Mouse (Mus musculus) embryo, embryonic 9.5 days (tissue): ENCODE measurements around the gene Zfp580.
"Not testable (repeated sequence)": the region's sequence is repeated elsewhere in the genome, so short reads cannot be mapped to it uniquely, and the experiment has no call there.

Experiments
- DNase-seq: peaks from one replicate; pipeline ENCODE4 v3.0.0-alpha.2; 2017; ENCODE audit errors: extremely low spot score

The Zfp580 gene

GRCm38 (mm10) chr7:5051193-5052192 lies at the start of gene Zfp580:
TSS of gene Zfp580 (plus strand) at chr7:5051538.
- peak; percentile 87 for DNase-seq

DNA sequence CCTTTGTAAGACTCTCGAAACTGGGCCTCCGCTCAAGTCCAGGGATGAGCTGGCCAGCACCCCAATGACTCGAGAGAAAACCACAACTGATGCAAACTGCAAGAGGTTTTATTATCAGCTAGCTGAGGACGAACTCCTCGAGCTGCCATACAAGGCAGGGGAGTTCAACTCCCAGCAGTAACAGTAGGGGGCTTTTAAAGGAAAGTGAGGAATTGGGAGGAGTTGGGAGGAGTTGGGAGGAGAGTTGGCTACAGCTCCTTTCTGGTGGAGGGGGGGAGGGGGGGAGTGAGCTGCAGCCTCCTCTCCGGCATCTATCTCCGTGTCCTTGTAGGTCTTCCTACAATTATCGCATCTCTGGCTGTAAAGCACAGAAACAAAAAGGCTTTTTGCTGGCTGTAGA lies 48.5 kb upstream of the Zfp580 start:
- not testable (repeated sequence) for DNase-seq

- DNase-seq = no peak
Measured at GRCm38 (mm10) chr7:5008229-5008628, 43.1 kb upstream of the Zfp580 start.

DNA sequence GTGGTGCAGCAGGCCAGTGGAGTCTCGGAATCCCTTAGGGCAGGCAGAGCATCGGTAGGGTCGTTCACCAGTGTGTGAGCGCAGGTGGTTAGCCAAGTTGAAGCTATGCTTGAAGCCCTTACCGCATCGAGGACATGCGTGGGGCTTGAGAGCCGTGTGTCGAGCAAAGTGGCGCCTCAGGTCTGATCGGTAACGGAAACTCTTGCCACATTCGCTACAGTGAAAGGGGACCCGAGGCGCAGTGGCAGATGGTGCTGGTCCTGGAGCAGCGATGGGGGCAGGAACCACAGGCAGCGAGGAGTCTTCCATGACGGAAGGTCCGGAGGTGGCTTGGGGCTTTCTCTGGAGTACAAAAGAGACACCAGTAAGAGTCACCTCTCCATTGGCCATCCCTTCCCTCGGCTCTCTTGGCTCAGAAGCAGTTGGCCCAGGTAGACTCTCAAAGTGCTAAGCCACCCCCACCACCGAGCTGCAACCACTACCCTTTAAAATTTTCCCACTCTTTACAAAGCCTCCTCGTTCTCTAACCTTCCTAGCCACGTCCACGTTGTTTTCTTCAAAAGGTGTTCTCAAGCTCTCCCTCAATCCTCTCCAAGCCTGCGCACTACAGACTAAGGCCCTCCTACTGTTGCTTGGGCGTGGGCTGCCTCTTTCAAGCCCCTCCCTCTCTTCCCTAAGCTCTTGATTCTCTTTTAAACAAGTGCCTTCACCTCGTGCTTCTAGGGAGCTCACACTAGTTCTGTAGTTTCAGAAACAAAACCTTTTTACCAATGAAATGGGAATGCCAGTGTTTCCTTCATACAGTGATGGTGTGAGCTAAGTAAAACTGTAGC lies 38.4 kb upstream of the Zfp580 start:
- no peak for DNase-seq

- peak; percentile 98 for DNase-seq
Measured at GRCm38 (mm10) chr7:5014251-5015117, 36.9 kb upstream of the Zfp580 start, which contains the start of the genes Zfp524 and Fiz1. TSS of gene Zfp524 (plus strand) at chr7:5014415. TSS of gene Fiz1 (minus strand) at chr7:5014697.

DNA sequence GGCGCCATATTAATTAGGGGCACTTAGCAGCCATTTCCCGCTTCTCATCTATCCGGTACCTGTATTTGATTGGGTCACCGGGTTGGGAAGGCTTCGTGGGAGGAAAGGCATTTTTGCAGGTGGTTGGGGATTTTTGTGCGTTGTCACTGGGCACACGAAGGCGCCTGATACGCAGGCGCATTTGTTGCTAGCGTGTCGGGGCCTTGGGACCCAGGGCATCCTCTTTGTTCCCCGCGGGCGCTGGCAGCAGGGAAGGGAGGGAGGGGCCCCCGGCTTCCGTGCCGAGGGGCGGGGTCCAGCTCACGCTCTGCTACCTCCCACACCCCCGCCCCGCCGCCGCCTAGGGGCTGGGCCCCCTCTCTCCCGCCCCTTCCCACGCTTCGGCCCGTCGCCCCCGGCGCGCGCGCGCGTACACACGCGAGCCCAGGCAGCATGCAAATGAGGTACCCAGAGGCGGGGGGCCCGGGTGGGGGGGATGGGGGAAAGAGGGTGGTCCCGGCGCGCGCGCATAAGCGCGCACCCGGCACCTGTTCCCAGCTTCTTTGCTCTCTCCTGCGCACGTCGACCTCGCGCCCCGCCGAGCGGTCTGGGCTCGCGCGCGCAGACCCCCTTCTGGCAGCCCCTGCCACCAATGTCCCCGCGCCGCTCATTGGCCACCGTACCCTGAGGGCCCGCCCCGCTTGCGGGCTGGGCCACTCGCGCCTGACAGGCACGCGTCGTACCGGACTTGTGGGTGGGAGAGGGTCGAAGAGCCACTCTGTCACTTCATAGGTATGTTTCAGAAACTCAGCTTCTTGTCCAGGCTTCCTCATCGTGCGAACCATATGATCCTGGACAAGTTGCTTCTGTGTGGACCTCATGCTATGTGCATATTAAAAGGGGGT lies 36.0 kb upstream of the Zfp580 start, which contains the start of gene Gm44973:
Gene Gm44973, plus strand, starts transcription at position 379 of the 884 bp plus-strand sequence.
- peak; percentile 99 for DNase-seq

- DNase-seq = no peak
Measured at GRCm38 (mm10) chr7:5016057-5016456, 35.3 kb upstream of the Zfp580 start.

DNA sequence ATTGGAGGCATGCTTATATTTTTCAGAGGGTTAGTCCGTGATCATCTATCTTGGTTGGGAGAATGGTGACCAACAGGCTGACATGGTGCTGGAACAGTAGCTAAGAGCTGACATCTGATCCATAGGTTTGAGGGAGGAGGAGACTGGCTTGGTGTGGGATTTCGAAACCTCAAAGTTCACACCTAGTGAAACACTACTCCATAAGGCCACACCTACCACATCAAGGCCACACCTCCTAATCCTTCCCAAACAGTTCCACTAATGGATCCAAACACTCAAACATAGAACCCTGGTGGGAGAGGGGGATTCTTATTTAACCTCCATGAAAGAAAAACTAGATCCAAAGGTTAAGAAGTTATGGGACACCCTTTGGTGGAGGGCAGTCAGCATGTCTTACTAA lies 34.4 kb upstream of the Zfp580 start:
- no peak for DNase-seq

GRCm38 (mm10) chr7:5017352-5017751 lies 34.0 kb upstream of the Zfp580 start:
- no peak for DNase-seq

- DNase-seq = no peak
Measured at GRCm38 (mm10) chr7:5017931-5018330, 33.4 kb upstream of the Zfp580 start.

DNA sequence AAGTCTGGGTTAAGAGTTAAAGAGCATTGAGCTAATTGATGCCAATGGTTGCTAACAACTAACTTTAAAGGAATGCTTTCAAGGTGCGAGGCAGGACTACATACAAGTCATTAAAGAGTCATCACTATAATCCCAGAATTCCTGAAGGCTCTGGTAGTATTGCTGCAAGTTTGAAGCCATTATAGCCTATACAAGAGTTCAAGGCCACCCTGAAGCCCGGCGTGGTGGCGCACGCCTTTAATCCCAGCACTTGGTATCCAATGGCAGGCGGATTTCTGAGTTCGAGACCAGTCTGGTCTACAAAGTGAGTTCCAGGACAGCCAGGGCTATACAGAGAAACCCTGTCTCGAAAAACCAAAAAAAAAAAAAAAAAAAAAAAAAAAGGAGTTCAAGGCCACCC lies 31.8 kb upstream of the Zfp580 start:
- DNase-seq = not testable (repeated sequence)

GRCm38 (mm10) chr7:5020000-5020681 lies 31.2 kb upstream of the Zfp580 start, which contains the start of the genes Zfp865 and Ccdc106:
TSS of gene Zfp865 (plus strand) at chr7:5020376.
TSS of gene Ccdc106 (plus strand) at chr7:5020553.
- peak; percentile 98 for DNase-seq

GRCm38 (mm10) chr7:5020685-5021084 lies 30.7 kb upstream of the Zfp580 start:
- DNase-seq = no peak

GRCm38 (mm10) chr7:5021197-5021596 lies 30.1 kb upstream of the Zfp580 start:
- no peak for DNase-seq

- DNase-seq = no peak
Measured at GRCm38 (mm10) chr7:5029543-5029942, 21.8 kb upstream of the Zfp580 start.

GRCm38 (mm10) chr7:5029946-5030345 lies 21.4 kb upstream of the Zfp580 start:
- no peak for DNase-seq

- DNase-seq = no peak
Measured at GRCm38 (mm10) chr7:5030554-5031275, 20.6 kb upstream of the Zfp580 start.

GRCm38 (mm10) chr7:5031496-5031895 lies 19.8 kb upstream of the Zfp580 start:
- DNase-seq = no peak

GRCm38 (mm10) chr7:5033818-5034217 lies 17.5 kb upstream of the Zfp580 start, which contains the start of gene 4632433K11Rik:
TSS of gene 4632433K11Rik (plus strand) at chr7:5034118.
- DNase-seq = no peak
